13 mouse cellular contexts compared by ENCODE assay signal in genomic region chr19:32337708-32338107, GRCm38 (mm10). TPM values are rescaled to one million over a fixed set of nuclear protein-coding genes. Genes with fewer than 3 reads are reported as not detected.
A peak's percentile ranks its signal among the peaks of the same experiment; 100 is the strongest.
DNase-seq lines count a peak whose midpoint lies in the region; ATAC-seq and TF ChIP-seq lines count a peak whose summit lies in the region.
"Had no signal": no experiment of that assay in that cellular context is flagged by ENCODE, and none has a peak within 500 bp of the region (broad histone marks: within the 10 kb centered on the region; RNA-seq: fewer than 3 reads in every experiment).

No protein-coding gene starts in this region.

- intact Hi-C loops in left cerebral cortex, postnatal 25 days (cut with DNase I), result no loop called here

- no peak overlapping the region for H3K4me3 ChIP-seq in heart, embryonic 10.5 days
- no peak overlapping the region for H3K4me3 ChIP-seq in liver, postnatal 0 days (ENCODE audit: low read depth, low read length)
- H3K4me3 ChIP-seq in embryonic facial prominence, embryonic 14.5 days (ENCODE audit: low read depth, low read length), result no peak overlapping the region

- DNase-seq in heart, embryonic 10.5 days (ENCODE audit: low spot score), result no peak
- DNase-seq in heart, postnatal 4 days, result no peak
- no peak for DNase-seq in liver, postnatal 0 days
- DNase-seq in liver, result no peak
- peak; percentile 56 for DNase-seq in embryonic facial prominence, embryonic 14.5 days (ENCODE audit: low spot score)
- peak; percentile 54 for DNase-seq in naive thymus-derived CD4-positive, alpha-beta T cell, adult 2 months (ENCODE audit: low read depth)
- no peak for DNase-seq in urinary bladder, adult 18-20 months (ENCODE audit: low spot score in 2 of 2)
- DNase-seq in left cerebral cortex, postnatal 25 days (ENCODE audit: low spot score in 2 of 2), result no peak
- DNase-seq: cerebellum, postnatal 10 days; gastrocnemius, postnatal 25 days; kidney, adult 9 months; thymus, postnatal 4 days had no signal

- peaks cover 51% of the 10 kb centered on the region for H3K4me1 ChIP-seq in heart, embryonic 10.5 days
- H3K4me1 ChIP-seq in liver, postnatal 0 days (ENCODE audit: insufficient read depth), result peaks cover 10% of the 10 kb centered on the region; the same call in 1 of the 2 replicates
- H3K4me1 ChIP-seq in embryonic facial prominence, embryonic 14.5 days (ENCODE audit: control insufficient read depth, insufficient read depth, low read length), result peaks cover 34% of the 10 kb centered on the region

- H3K27ac ChIP-seq in heart, embryonic 10.5 days, result peak overlapping the region; percentile 56
- 0 out of 2 replicates have a peak overlapping the region, but pooled peaks have one; percentile 0 for H3K27ac ChIP-seq in liver, postnatal 0 days (ENCODE audit: low read depth)
- peak overlapping the region; percentile 63 for H3K27ac ChIP-seq in embryonic facial prominence, embryonic 14.5 days (replicated peaks; ENCODE audit: low read depth, low read length)
- H3K27ac ChIP-seq: macrophage had no signal

- no peaks in the 10 kb centered on the region for H3K9me3 ChIP-seq in heart, embryonic 10.5 days
- H3K9me3 ChIP-seq in liver, postnatal 0 days (ENCODE audit: low read length), result no peaks in the 10 kb centered on the region
- no peaks in the 10 kb centered on the region for H3K9me3 ChIP-seq in embryonic facial prominence, embryonic 14.5 days (ENCODE audit: control insufficient read depth, low read length)

- no peaks in the 10 kb centered on the region for H3K27me3 ChIP-seq in heart, embryonic 10.5 days (ENCODE audit: insufficient read depth, poor library complexity, severe bottlenecking)
- no peaks in the 10 kb centered on the region for H3K27me3 ChIP-seq in liver, postnatal 0 days (ENCODE audit: insufficient read depth, low read length)
- no peaks in the 10 kb centered on the region for H3K27me3 ChIP-seq in embryonic facial prominence, embryonic 14.5 days (replicated peaks; ENCODE audit: control insufficient read depth, insufficient read depth, low read length)

- ATAC-seq in liver, postnatal 0 days, result no peak
- no peak for ATAC-seq in embryonic facial prominence, embryonic 14.5 days (ENCODE audit: low read depth)

- TF ChIP-seq EP300 in liver, postnatal 0 days (IDR thresholded peaks at IDR 0.05; ENCODE audit: low read depth), result 0 out of 2 replicates have a peak, but pooled peaks have one; percentile 3

- WGBS in heart, embryonic 10.5 days, result 56% methylated on average over 6 of the region's 6 CpGs
- WGBS in liver, postnatal 0 days (ENCODE audit: insufficient replicate concordance), result 62% methylated on average over 6 of the region's 6 CpGs
- WGBS in embryonic facial prominence, embryonic 14.5 days, result 40% methylated on average over 6 of the region's 6 CpGs

- H3K4me2 ChIP-seq in liver, postnatal 0 days (ENCODE audit: low read depth, low read length), result no peak overlapping the region
- no peak overlapping the region for H3K4me2 ChIP-seq in embryonic facial prominence, embryonic 14.5 days (ENCODE audit: low read depth, low read length)

- no peaks in the 10 kb centered on the region for H3K36me3 ChIP-seq in heart, embryonic 10.5 days
- H3K36me3 ChIP-seq in liver, postnatal 0 days (replicated peaks; ENCODE audit: insufficient read depth, low read length), result no peaks in the 10 kb centered on the region
- H3K36me3 ChIP-seq in embryonic facial prominence, embryonic 14.5 days (ENCODE audit: control insufficient read depth, insufficient read depth, low read length), result no peaks in the 10 kb centered on the region

- H3K9ac ChIP-seq in liver, postnatal 0 days (replicated peaks), result no peak overlapping the region
- H3K9ac ChIP-seq in embryonic facial prominence, embryonic 14.5 days (ENCODE audit: low read depth, low read length), result no peak overlapping the region

- TF ChIP-seq CTCF in liver, postnatal 0 days (IDR thresholded peaks at IDR 0.05; ENCODE audit: low read depth), result no peak

RNA-seq across cellular contexts. Expression of gene Sgms1, which starts 51.8 kb away (rescaled TPM):
- 41.5 and 45.9 TPM in 2 replicates for polyA plus RNA-seq in heart, embryonic 10.5 days (2016; fragmentation: Nextera tagmentation; extraction: Ambion mirVana)
- total RNA-seq in heart, postnatal 4 days (2021), result 10 to 100 TPM; 50.5 to 57.4 TPM
- 16.0 and 17.4 TPM in 2 replicates for polyA plus RNA-seq in liver, postnatal 0 days (2015; fragmentation: Nextera tagmentation; extraction: Ambion mirVana)
- 29.7 and 31.3 TPM in 2 replicates for polyA plus RNA-seq in embryonic facial prominence, embryonic 14.5 days (2014; fragmentation: Nextera tagmentation; extraction: Ambion mirVana)
- 10 to 100 TPM; 44.2 to 53.5 TPM for total RNA-seq in left cerebral cortex, postnatal 25 days (2021)

Comparison
In these comparisons a context has a peak if more than half of its experiments do, and no peak if none do; other contexts are left out.
1. DNase-seq: peak in embryonic facial prominence, embryonic 14.5 days (single experiment) and naive thymus-derived CD4-positive, alpha-beta T cell, adult 2 months (single experiment); none in heart, embryonic 10.5 days (single experiment), heart, postnatal 4 days (single experiment), liver, postnatal 0 days (single experiment), liver (single experiment), urinary bladder, adult 18-20 months (0 of 2) and left cerebral cortex, postnatal 25 days (0 of 2).
2. H3K27ac ChIP-seq: peak in every context shown above with its lines; median percentile 63 in embryonic facial prominence, embryonic 14.5 days; 56 in heart, embryonic 10.5 days; 0 in liver, postnatal 0 days.